Mouse (Mus musculus): ENCODE data around the gene Ptpra.

The Ptpra gene

DNA sequence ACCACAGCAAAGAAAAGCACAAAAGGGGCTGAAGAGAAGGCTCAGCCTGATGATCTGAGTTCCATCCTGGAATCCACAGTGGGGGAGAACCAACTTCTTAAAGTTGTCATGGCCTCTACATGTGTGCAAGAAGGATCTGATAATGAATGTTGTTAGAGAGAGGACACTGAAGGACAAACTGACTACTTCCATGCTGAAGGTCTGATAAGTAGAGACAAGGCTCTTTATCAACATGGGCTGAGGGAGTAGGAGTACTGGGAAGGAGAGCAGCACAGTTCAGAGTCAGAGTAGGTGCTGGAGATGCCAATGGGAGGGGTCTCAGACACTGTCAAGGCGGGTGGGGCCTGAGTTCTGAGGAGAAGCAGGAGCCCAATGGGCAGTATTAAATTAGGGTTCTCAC, 145.5 kb downstream of the Ptpra start:
- no peak for DNase-seq (ENCODE audit: low read depth, low spot score)

DNA sequence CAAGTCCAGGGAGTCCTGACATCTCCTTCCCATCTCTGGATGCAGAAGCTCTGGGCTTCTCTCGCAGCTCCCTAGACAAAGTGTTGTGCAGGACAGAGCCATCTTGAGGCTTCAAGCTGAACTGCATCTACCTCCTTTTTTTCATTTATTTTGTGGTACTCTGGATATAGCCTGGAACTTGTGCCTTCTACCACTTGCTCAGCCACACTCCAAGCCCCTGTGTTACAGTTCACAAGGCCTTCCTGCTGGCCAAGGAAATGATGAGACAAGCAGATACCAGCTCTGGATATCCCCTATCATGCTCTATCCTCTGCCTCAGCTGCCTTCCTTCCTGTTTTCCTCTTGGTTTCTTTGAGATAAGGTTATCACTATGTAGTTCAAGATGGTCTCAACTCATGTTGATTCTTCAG, 147.5 kb downstream of the Ptpra start:
- no peak for DNase-seq (ENCODE audit: low read depth, low spot score)

DNA sequence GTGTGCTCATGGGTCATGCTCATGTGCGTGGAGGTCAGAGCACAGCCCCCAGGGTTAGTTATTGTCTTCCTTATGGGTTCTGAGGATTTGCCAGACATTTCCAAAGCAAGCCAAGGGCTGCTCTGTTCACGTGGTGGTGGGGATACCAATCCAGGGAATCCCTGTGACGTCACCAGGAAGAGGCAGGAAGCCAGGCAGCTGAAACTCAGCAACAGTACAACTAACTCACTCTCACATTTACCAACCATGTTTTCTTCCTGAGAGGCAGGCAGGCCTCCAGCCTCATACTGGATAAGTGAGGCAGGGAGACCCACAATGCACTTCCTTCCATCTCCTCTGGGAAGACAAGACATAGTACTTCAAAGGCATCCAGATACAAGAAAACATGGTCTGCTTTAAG, 148.3 kb downstream of the Ptpra start:
- DNase-seq (ENCODE audit: low read depth, low spot score): no peak

DNA sequence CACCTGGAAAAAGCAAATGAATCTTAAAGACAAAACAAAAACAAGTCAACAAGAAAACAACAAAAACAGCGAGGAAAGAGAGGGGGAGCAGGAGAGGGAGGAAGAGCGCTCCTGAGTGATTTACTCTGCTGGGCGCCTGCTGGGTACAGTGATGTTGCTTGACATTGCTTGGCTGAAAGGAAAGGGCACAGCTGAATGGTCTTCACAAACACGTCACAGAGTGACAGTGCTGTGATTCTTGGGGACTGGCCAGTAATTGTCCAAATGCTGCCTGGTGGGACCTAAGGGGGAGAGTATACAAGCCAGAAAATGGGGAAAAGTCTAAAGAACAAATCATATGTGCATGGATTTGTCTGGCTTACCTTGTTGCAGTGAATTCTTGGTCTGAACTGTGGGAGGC, 152.1 kb downstream of the Ptpra start:
- DNase-seq (ENCODE audit: low read depth, low spot score): no peak

Data from retina, adult 2 months (tissue).